Mouse (Mus musculus): Measurements from ENCODE around the gene Hmmr.

The Hmmr gene

GRCm38 (mm10) chr11:40694311-40695087 is 38.7 kb downstream of the Hmmr start:
- peak; percentile 63 for DNase-seq (ENCODE audit: low read depth)

GRCm38 (mm10) chr11:40693366-40693951 is 39.8 kb downstream of the Hmmr start:
- DNase-seq (ENCODE audit: low read depth), result peak; percentile 59

DNA sequence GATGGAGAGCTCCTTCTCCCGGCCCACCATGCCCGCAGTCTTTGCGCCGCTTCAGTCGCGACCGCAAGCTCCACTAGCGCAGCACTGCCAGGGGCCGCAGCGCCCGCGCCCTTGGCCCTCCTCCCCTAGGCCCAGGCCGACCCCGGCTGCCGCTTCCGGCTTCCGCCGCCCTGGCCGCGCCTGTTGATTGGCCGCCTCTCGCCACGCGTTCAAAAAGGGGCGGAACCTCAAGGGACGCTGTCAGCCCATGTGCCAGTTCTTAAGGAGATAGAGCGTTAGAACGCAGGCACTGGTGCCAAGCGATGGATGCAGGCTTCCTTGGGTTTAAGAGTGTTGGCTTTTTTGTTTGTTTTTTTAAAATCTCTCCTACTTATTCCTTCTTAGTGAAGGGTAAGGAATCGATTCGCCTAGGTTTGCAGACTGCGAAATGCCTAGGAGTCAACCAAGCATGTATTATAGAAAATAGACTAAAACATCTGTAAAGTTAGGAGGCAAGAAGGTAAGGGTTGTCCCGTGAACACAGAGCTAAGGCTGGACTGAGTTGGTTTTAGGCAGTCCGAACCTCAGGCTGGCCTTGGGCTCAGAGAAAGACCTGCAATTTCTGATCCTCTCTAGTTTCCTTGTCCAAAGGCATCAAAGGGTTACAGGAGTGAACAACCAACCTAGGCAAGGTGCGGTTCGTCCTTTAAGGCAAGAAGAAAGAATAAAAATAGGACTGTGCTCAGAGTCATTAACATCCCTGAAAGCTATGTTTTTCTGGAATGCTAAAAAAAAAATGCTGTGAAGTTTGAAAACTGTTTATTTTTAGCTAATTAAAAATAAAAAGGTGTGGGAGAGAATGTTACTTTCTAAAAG is 40.5 kb downstream of the Hmmr start:
- peak; percentile 92 for DNase-seq (ENCODE audit: low read depth)

DNA sequence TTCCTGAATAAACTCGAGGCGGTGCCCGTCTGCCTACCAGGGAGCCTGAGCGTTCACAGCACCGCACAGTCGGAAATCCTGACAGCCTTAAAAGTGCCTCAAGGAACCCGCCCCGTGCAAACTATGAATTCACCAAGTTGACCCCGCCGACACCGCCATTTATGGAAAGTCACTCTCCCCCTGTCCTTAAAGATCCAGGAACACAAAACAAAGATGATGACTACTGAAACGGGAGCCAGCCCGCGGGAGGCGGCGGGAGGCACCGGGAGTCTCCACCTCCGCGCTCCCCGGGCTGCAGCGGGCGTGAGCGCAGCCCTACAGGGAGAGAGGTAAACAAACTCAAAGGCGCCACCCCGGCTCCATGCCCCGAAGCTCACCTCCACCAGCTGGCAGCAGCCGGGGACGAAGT is 41.1 kb downstream of the Hmmr start:
- DNase-seq (ENCODE audit: low read depth), result no peak

DNA sequence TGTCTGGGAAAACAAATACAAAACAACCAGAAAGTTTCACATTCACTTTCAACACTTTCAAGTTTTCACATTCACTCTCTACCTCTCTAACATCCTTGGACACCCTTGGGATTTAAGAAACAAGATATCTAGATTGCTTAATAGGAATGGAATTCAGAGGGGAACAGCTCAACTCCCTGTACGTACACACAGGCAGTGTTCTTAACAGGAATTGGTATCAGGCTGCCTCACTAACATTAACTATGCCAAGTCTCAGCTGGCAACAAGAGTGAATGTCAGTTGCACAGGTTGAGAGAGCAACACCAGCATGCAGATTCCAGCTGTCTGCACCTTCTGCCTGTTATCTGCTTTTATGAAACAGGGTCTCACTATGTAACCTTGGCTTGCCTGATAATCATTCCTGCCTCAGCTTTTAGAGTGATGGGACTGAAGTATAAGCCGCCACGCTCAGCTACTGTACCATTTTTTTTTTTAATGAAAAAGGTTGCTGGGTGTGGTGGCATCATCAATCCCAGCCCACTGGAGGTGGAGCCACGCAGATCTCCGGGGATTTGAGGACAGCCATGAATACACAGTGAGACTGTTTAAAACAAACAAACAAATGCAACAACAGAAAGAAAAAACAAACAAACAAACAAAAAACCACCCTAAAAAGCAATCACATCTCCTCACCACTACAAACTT is 42.6 kb downstream of the Hmmr start:
- no peak for DNase-seq (ENCODE audit: low read depth)

GRCm38 (mm10) chr11:40683295-40683694 is 49.9 kb downstream of the Hmmr start:
- no peak for DNase-seq (ENCODE audit: low read depth)

- no peak for DNase-seq (ENCODE audit: low read depth)
These were observed 50.8 kb downstream of the Hmmr start for GRCm38 (mm10) chr11:40682456-40682855.

- DNase-seq (ENCODE audit: low read depth), result no peak
These were observed 56.1 kb downstream of the Hmmr start for GRCm38 (mm10) chr11:40677169-40677568.

- DNase-seq (ENCODE audit: low read depth), result no peak
These were observed 58.0 kb downstream of the Hmmr start for GRCm38 (mm10) chr11:40675014-40675730.
